Mouse (Mus musculus) brain, embryonic 14.5 days (tissue): ENCODE measurements around the gene Pih1d2.

Experiments
- CTCF ChIP-seq: fragments of 200-500 bp; IDR thresholded peaks from 2 replicates; pipeline ENCODE4 v1.5.1; 2012; ENCODE audit warnings: inconsistent platforms, mild to moderate bottlenecking, moderate library complexity, borderline replicate concordance; ENCODE audit not compliant: insufficient read depth, insufficient read length; ENCODE audit errors: extremely low read depth
- POLR2A ChIP-seq: fragments of 200-500 bp; IDR thresholded peaks from 2 replicates; pipeline ENCODE4 v1.6.1; 2012; ENCODE audit warnings: mild to moderate bottlenecking, inconsistent platforms, borderline replicate concordance; ENCODE audit not compliant: poor library complexity, insufficient read depth, insufficient read length, severe bottlenecking; ENCODE audit errors: extremely low read depth

GRCm38 (mm10) chr9:50659392-50660217 lies 42.5 kb downstream of the Pih1d2 start, which contains the start of gene Dlat:
- TF ChIP-seq CTCF (no peak), POLR2A (peak; percentile 80; the same call in 1 of the 2 replicates)
